Mouse (Mus musculus): Measurements from ENCODE around the gene Erg28. TPM values are rescaled to one million over a fixed set of nuclear protein-coding genes. Genes with fewer than 3 reads are reported as not detected.

Gene Erg28
- polyA plus RNA-seq (2012; rRNA removed) = 32.0 and 61.3 TPM in 2 replicates

GRCm38 (mm10) chr12:85824438-85825264 is at the start of gene Erg28, which contains the start of gene Ttll5:
Erg28 (minus strand) TSS chr12:85824550.
Ttll5 (plus strand) TSS chr12:85824659.

Other genes starting within 250 kb of the Erg28 start
- 8.2 and 8.7 TPM in 2 replicates for gene Jdp2, start 225.5 kb downstream of the Erg28 start, polyA plus RNA-seq (2012; rRNA removed)
- 1.8 and 2.6 TPM in 2 replicates for gene Batf, start 137.9 kb downstream of the Erg28 start, polyA plus RNA-seq (2012; rRNA removed)
- 0.97 and 1.3 TPM in 2 replicates for gene Flvcr2, start 78.0 kb downstream of the Erg28 start, polyA plus RNA-seq (2012; rRNA removed)
- 13.3 and 15.4 TPM in 2 replicates for gene Ttll5, start 109 bp upstream of the Erg28 start, polyA plus RNA-seq (2012; rRNA removed)

All from central nervous system, embryonic 11.5 days (tissue).